Mouse (Mus musculus): ENCODE results near the gene Cd83. TPM values are rescaled to one million over a fixed set of nuclear protein-coding genes. Genes with fewer than 3 reads are reported as not detected.

Gene Cd83
- polyA plus RNA-seq, 1 experiment from 2014 or later: 14.3 TPM

DNA sequence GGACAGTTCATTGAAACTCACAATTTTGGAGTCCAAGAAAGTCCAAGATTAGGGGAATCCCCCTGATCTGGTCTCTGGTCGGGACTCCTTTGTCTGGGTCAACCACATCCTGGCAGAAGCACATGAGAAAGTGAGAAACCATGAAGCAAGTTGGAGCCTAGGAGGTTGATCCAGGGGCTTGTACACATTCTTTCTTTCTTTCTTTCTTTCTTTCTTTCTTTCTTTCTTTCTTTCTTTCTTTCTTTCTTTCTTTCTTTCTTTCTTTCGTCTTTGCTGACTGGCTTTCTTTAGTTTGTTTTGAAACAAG lies 9.2 kb upstream of the Cd83 start:
- Histone ChIP-seq H3K4me1 (ENCODE audit: insufficient read depth) (peaks cover 14% of the 10 kb centered on the region; the same call in 1 of the 2 replicates), H3K9ac (no peak overlapping the region), H3K36me3 (ENCODE audit: insufficient read depth) (no peaks in the 10 kb centered on the region), H3K27ac (ENCODE audit: low read depth) (no peak overlapping the region), H3K27me3 (ENCODE audit: insufficient read depth, low read length) (no peaks in the 10 kb centered on the region), H3K4me2 (no peak overlapping the region), H3K4me3 (ENCODE audit: low read depth, low read length) (no peak overlapping the region), H3K9me3 (ENCODE audit: low read depth, low read length) (no peaks in the 10 kb centered on the region)
- no peak for ATAC-seq (ENCODE audit: insufficient read depth)
- 76% methylated on average over 2 of the region's 2 CpGs for WGBS
- no peak for DNase-seq
- TF ChIP-seq CTCF (IDR thresholded peaks at IDR 0.05; ENCODE audit: low read depth): no peak

DNA sequence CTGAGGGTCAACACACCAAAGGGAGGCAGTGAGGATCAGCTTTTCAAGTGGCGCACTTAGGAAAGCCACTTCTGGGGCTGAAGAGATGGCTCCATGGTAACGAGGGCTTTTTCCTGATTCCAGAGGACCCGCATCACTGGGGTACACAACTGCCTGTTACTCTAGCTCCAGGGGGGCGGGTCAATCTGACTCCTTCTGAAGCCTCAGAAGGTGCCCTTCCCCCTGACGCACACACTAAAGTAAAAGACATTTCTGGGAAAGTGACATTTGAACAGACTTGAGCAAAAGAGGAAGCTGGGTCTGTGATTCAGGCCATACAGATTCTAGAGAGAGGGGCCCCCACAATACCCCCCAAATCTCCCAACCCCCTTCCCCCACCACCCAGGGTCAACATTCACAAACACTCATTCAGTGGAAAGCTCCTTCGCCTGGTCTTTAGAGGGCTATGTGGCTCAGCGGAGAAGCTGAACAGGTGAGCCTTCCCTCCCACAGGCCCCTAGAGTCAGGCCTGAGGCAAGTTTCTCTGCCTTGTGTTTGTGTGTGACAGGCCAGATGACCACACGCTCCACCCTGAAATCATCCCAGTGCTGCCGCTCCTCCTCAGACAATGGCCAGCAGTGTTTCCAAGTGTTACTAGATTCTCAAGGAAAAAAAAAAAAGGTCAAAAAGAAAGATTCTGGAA lies 7.1 kb upstream of the Cd83 start:
- Histone ChIP-seq H3K4me1 (ENCODE audit: insufficient read depth) (peaks cover 10% of the 10 kb centered on the region; the same call in 1 of the 2 replicates), H3K9me3 (ENCODE audit: low read depth, low read length) (no peaks in the 10 kb centered on the region), H3K27me3 (ENCODE audit: insufficient read depth, low read length) (no peaks in the 10 kb centered on the region), H3K4me2 (no peak overlapping the region), H3K4me3 (ENCODE audit: low read depth, low read length) (no peak overlapping the region), H3K27ac (ENCODE audit: low read depth) (peak overlapping the region; percentile 78; the same call in 1 of the 2 replicates), H3K36me3 (ENCODE audit: insufficient read depth) (no peaks in the 10 kb centered on the region), H3K9ac (no peak overlapping the region)
- DNase-seq (peak; percentile 73), ATAC-seq (ENCODE audit: insufficient read depth) (peak; percentile 73; the same call in 1 of the 2 replicates)
- WGBS: 57% methylated on average over 9 of the region's 9 CpGs
- no peak for TF ChIP-seq CTCF (IDR thresholded peaks at IDR 0.05; ENCODE audit: low read depth)

- Histone ChIP-seq H3K4me3 (ENCODE audit: low read depth, low read length) (no peak overlapping the region), H3K4me2 (no peak overlapping the region), H3K9me3 (ENCODE audit: low read depth, low read length) (no peaks in the 10 kb centered on the region), H3K9ac (no peak overlapping the region), H3K4me1 (ENCODE audit: insufficient read depth) (peaks cover 10% of the 10 kb centered on the region; the same call in 1 of the 2 replicates), H3K36me3 (ENCODE audit: insufficient read depth) (no peaks in the 10 kb centered on the region), H3K27me3 (ENCODE audit: insufficient read depth, low read length) (no peaks in the 10 kb centered on the region), H3K27ac (ENCODE audit: low read depth) (peak overlapping the region; percentile 78; the same call in 1 of the 2 replicates)
- TF ChIP-seq CTCF (IDR thresholded peaks at IDR 0.05; ENCODE audit: low read depth): no peak
- no peak for ATAC-seq (ENCODE audit: insufficient read depth)
- 18% methylated on average over 6 of the region's 6 CpGs for WGBS
- DNase-seq: peak; percentile 55
These were observed 6.4 kb upstream of the Cd83 start for GRCm38 (mm10) chr13:43778021-43778649.

DNA sequence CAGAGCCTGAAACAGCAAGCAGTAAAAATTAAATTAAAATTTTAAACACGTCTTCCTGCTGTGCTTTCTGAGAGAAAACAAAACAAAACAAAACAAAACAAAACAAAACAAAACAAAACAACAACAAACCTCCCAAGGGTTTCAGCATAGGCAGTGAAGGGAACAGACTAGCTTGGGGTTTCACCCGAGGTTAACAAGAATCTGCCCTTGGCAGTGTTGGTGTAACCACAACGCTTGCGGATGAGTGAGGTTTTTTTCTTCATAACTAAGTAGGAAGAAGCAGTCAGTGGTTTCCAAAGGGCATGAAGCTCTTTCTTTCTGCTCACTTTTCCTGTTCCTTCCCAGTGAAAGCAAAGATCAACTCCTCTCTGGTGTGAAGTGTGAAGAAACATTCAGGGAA lies 5.6 kb upstream of the Cd83 start:
- no peaks in the 10 kb centered on the region for H3K36me3 ChIP-seq (ENCODE audit: insufficient read depth)
- H3K9me3 ChIP-seq (ENCODE audit: low read depth, low read length): no peaks in the 10 kb centered on the region
- DNase-seq: no peak
- no peak overlapping the region for H3K27ac ChIP-seq (ENCODE audit: low read depth)
- H3K4me3 ChIP-seq (ENCODE audit: low read depth, low read length): no peak overlapping the region
- ATAC-seq (ENCODE audit: insufficient read depth): no peak
- TF ChIP-seq CTCF (IDR thresholded peaks at IDR 0.05; ENCODE audit: low read depth): no peak
- H3K9ac ChIP-seq: no peak overlapping the region
- peaks cover 7% of the 10 kb centered on the region; the same call in 1 of the 2 replicates for H3K4me1 ChIP-seq (ENCODE audit: insufficient read depth)
- no peaks in the 10 kb centered on the region for H3K27me3 ChIP-seq (ENCODE audit: insufficient read depth, low read length)
- H3K4me2 ChIP-seq: no peak overlapping the region
- WGBS: 76% methylated on average over 4 of the region's 4 CpGs

DNA sequence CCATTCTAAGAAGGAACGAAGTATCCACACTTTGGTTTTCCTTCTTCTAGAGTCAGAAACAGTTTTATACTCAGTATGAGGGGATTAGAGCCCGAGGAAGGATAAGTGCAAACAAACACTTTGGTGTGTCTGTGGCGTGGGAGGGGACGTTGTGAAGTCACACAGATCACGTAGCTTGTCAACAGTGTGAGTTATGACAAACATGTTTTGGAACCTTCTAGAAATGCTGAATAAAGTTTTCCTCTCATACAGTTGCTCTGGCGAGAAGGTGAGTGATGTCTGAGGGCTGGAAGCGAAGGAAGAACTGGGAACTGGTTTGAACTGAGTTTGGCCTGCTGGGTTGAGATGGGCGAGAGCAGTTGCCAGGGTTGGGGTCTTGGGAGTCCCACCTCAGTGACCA lies 4.5 kb upstream of the Cd83 start:
- Histone ChIP-seq H3K9ac (no peak overlapping the region), H3K27me3 (ENCODE audit: insufficient read depth, low read length) (no peaks in the 10 kb centered on the region), H3K4me2 (no peak overlapping the region), H3K4me1 (ENCODE audit: insufficient read depth) (peaks cover 6% of the 10 kb centered on the region; the same call in 1 of the 2 replicates), H3K4me3 (ENCODE audit: low read depth, low read length) (no peak overlapping the region), H3K27ac (ENCODE audit: low read depth) (no peak overlapping the region), H3K36me3 (ENCODE audit: insufficient read depth) (no peaks in the 10 kb centered on the region), H3K9me3 (ENCODE audit: low read depth, low read length) (no peaks in the 10 kb centered on the region)
- TF ChIP-seq CTCF (IDR thresholded peaks at IDR 0.05; ENCODE audit: low read depth): no peak
- DNase-seq: no peak
- WGBS: 80% methylated on average over 8 of the region's 8 CpGs
- ATAC-seq (ENCODE audit: insufficient read depth): no peak

DNA sequence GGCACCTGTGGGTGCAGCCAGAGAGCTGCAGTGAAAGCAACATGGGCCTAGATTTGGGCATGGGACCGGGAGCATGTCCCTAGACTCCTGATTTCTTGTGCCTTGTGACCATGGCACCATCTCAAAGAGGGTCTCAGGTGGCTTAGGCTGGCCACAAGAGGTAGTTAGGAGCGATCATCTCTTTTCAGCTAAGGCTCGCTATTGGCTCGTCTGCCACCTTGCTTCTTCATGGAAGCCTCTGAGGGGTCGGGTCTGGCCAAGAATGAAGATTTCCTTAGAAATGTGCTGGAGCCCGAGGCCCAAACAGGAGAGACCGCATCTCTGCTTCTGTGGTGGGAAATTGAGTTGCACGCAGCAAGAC lies 1.1 kb downstream of the Cd83 start:
- H3K4me3 ChIP-seq (ENCODE audit: low read depth, low read length): peak overlapping the region; percentile 56
- peak overlapping the region; percentile 97 for H3K4me2 ChIP-seq
- WGBS: 34% methylated on average over 8 of the region's 8 CpGs
- DNase-seq (no peak), ATAC-seq (ENCODE audit: insufficient read depth) (no peak)
- no peaks in the 10 kb centered on the region for H3K27me3 ChIP-seq (ENCODE audit: insufficient read depth, low read length)
- H3K36me3 ChIP-seq (ENCODE audit: insufficient read depth): no peaks in the 10 kb centered on the region
- H3K4me1 ChIP-seq (ENCODE audit: insufficient read depth): peaks cover 19% of the 10 kb centered on the region
- no peaks in the 10 kb centered on the region for H3K9me3 ChIP-seq (ENCODE audit: low read depth, low read length)
- no peak overlapping the region; the same call in 1 of the 2 replicates for H3K27ac ChIP-seq (ENCODE audit: low read depth)
- no peak for TF ChIP-seq CTCF (IDR thresholded peaks at IDR 0.05; ENCODE audit: low read depth)
- peak overlapping the region; percentile 69 for H3K9ac ChIP-seq

DNA sequence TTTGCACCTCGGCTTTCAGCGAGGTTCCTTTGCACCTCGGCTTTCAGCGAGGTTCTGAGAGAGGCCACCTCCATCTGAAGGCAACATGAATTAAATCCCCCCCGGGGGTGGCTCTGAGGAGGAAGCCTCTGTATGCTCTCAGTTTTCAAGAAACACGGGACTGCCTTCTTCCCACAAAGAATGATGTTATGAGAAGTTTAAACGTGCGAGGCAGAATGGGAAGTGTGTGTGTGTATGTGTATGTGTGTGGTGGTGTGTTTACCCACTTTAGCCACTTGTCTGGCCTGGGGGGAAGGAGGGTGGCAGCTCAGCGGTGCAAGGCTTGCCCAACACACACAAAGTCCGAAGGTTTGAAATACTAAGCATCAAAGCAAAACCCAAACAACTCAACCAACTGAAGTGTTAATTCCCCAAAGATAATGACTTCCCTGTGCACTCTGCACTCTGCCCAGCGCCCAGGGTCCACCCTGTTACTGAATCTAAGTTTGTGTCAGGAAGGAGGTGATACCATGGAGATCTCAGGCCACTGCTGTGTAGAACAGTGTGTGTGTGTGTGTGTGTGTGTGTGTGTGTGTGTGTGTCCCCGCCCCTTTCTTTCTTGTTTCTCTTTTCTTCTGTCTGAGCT lies 1.7 kb downstream of the Cd83 start:
- Histone ChIP-seq H3K9ac (no peak overlapping the region; the same call in 1 of the 2 replicates), H3K4me2 (peak overlapping the region; percentile 97), H3K9me3 (ENCODE audit: low read depth, low read length) (no peaks in the 10 kb centered on the region), H3K4me1 (ENCODE audit: insufficient read depth) (peaks cover 19% of the 10 kb centered on the region), H3K36me3 (ENCODE audit: insufficient read depth) (no peaks in the 10 kb centered on the region), H3K4me3 (ENCODE audit: low read depth, low read length) (peak overlapping the region; percentile 56), H3K27ac (ENCODE audit: low read depth) (no peak overlapping the region), H3K27me3 (ENCODE audit: insufficient read depth, low read length) (no peaks in the 10 kb centered on the region)
- DNase-seq (peak; percentile 23), ATAC-seq (ENCODE audit: insufficient read depth) (no peak)
- 24% methylated on average over 12 of the region's 12 CpGs for WGBS
- no peak for TF ChIP-seq CTCF (IDR thresholded peaks at IDR 0.05; ENCODE audit: low read depth)

All from lung, embryonic 14.5 days (tissue).